Mouse (Mus musculus): Measurements from ENCODE around the gene Fam227a. TPM values are rescaled to one million over a fixed set of nuclear protein-coding genes. Genes with fewer than 3 reads are reported as not detected.

The Fam227a gene
- 5.4 and 5.6 TPM in 2 replicates for polyA plus RNA-seq (2015; fragmentation: Nextera tagmentation; extraction: Ambion mirVana)

- peak; percentile 89 for ATAC-seq (ENCODE audit: low FRiP score)
- H3K4me3 ChIP-seq: peak within 1 kb of the TSS; percentile 93
- H3K4me2 ChIP-seq: peak within 1 kb of the TSS; percentile 71
- H3K9ac ChIP-seq: peak within 1 kb of the TSS; percentile 94
- H3K9me3 ChIP-seq: peaks cover 3% of the 10 kb centered on the region; the same call in 1 of the 2 replicates
- peak within 1 kb of the TSS; percentile 98 for H3K27ac ChIP-seq
- H3K4me1 ChIP-seq (replicated peaks): peaks cover 20% of the 10 kb centered on the region
- H3K36me3 ChIP-seq: peaks cover 32% of the 10 kb centered on the region
- WGBS: under 1% methylated on average over 55 of the region's 55 CpGs
- H3K27me3 ChIP-seq: no peaks in the 10 kb centered on the region
Measured at GRCm38 (mm10) chr15:79658531-79659375, at the start of gene Fam227a, which contains the start of gene Cby1. Gene Fam227a, minus strand, starts transcription at chr15:79658956. Gene Cby1, plus strand, starts transcription at chr15:79659199.

DNA sequence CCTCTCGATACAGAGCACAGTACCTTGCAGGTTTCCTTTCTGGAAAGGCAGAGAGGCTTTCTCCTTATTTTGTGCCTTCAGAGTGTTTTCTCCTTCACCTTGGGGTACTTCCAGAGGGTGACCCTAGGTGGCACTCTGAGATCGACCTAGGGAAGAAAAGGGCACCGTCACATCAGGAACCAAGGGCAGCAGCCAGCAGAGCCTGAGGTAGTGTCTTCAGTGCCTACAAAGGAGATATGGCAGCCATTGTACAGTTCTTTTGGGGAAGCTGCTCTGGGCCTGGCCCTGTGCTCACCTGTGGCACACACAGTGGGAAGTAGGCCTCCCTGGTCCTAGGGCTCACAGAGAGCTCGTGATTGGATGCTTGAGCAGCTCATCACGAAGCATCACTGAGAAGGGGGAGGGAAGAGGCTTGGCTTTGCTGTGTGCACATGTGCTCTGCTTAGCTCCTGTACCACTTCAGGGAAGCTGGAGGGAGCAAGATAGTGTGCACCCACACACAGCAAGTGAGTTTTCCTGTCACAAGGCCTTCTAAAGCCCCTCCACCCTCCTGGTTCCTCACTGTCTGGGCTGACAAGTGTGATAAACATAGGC, 49.6 kb upstream of the Fam227a start:
- H3K9me3 ChIP-seq: no peaks in the 10 kb centered on the region
- no peak overlapping the region for H3K4me3 ChIP-seq
- no peak overlapping the region for H3K4me2 ChIP-seq
- no peaks in the 10 kb centered on the region for H3K27me3 ChIP-seq
- no peak overlapping the region for H3K27ac ChIP-seq
- 97% methylated on average over 5 of the region's 5 CpGs for WGBS
- H3K36me3 ChIP-seq: peaks cover 60% of the 10 kb centered on the region
- ATAC-seq (ENCODE audit: low FRiP score): no peak
- no peaks in the 10 kb centered on the region for H3K4me1 ChIP-seq (replicated peaks)
- H3K9ac ChIP-seq: no peak overlapping the region

DNA sequence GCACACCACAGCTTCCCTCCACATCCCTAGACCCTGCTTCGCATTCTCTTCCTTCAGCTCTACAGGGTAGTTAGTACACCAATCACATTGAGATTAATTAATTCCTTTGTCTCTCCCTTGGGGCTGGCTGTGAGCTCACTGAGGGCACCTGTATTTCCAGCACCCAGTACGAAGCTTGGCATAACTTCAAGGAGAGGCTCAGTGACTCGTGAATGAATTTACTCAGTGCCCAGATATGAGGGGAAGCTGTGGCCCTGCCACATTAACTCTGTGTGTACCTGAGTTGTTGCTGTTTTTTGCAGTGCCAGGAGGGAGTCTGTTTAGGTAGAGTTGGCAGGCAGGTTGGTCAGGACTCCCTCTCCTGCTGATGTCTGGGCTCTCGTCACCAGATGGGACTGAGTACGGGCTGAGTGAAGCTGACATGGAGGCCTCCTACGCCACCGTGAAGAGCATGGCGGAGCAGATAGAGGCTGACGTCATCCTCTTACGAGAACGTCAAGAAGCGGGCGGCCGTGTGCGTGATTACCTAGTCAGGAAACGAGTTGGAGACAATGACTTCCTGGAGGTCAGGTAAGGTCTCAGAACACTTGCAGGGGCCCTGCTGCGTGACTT, 48.0 kb upstream of the Fam227a start:
- Histone ChIP-seq H3K9ac (no peak overlapping the region), H3K4me1 (replicated peaks) (no peaks in the 10 kb centered on the region), H3K9me3 (no peaks in the 10 kb centered on the region), H3K36me3 (peaks cover 44% of the 10 kb centered on the region), H3K27ac (no peak overlapping the region), H3K27me3 (no peaks in the 10 kb centered on the region), H3K4me3 (no peak overlapping the region), H3K4me2 (no peak overlapping the region)
- WGBS: 90% methylated on average over 17 of the region's 17 CpGs
- ATAC-seq (ENCODE audit: low FRiP score): no peak

DNA sequence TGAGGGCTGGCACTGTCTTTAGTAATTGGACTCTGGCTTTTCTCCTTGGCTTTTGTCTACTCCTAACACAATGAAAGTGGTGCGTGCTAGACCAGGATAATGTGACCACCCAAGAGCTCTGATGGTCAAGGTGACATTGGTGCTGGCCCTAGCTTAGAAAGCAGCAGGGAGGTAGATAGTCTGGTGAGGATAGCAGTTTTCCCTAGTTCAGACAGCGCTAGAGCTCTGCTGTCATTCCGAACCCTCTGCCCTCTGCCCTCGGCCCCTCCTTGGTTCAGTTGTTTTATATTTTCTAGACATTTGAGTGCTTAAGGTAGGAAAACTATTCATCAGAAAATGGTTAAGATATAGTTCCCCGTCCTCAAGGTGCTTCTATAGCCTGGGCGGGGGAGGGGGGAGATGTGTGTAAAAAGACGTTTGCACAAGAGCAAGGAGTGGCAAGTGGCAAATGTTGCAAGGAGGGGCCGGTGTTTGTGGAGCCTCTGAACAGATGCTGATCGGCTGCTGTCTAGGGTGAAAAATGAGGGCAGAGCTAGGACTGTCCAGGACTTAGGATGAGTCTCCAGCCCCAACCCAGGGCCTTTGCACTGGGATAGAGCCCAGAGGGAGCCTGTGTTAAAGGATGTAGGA, 38.9 kb upstream of the Fam227a start:
- H3K36me3 ChIP-seq: peaks cover 18% of the 10 kb centered on the region; the same call in 1 of the 2 replicates
- ATAC-seq (ENCODE audit: low FRiP score): no peak
- WGBS: 72% methylated on average over 9 of the region's 9 CpGs
- H3K4me2 ChIP-seq: no peak overlapping the region
- no peak overlapping the region for H3K4me3 ChIP-seq
- no peak overlapping the region for H3K9ac ChIP-seq
- H3K9me3 ChIP-seq: no peaks in the 10 kb centered on the region
- H3K27me3 ChIP-seq: no peaks in the 10 kb centered on the region
- peak overlapping the region; percentile 78 for H3K27ac ChIP-seq
- peaks cover 30% of the 10 kb centered on the region for H3K4me1 ChIP-seq (replicated peaks)

- Histone ChIP-seq H3K9ac (peak overlapping the region; percentile 19; the same call in 1 of the 2 replicates), H3K4me2 (no peak overlapping the region), H3K27ac (peak overlapping the region; percentile 78), H3K4me1 (replicated peaks) (peaks cover 36% of the 10 kb centered on the region), H3K36me3 (peaks cover 18% of the 10 kb centered on the region; the same call in 1 of the 2 replicates), H3K9me3 (no peaks in the 10 kb centered on the region), H3K4me3 (no peak overlapping the region), H3K27me3 (no peaks in the 10 kb centered on the region)
- WGBS: 54% methylated on average over 6 of the region's 6 CpGs
- peak; percentile 49; the same call in 1 of the 2 replicates for ATAC-seq (ENCODE audit: low FRiP score)
Measured at GRCm38 (mm10) chr15:79697011-79697410, 38.3 kb upstream of the Fam227a start.

DNA sequence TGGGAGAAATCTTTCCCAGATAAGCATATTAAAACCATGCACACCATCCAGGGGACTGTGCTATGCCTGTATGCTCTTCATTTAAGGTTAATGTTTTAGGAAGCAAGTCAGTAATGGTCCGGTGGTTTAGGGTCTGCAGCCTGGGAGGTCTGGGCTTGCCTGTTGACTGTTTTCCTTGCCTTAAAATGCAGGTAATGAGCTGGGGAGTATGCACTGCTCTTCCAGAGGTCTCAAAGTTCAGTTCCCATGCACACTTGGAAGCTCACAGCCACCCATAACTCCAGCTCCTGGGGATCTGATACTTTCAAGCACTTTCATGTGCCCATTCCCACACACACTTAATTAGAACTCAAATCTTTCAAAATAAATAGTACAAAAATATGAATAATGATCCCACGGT, 37.8 kb upstream of the Fam227a start:
- Histone ChIP-seq H3K27ac (peak overlapping the region; percentile 78; the same call in 1 of the 2 replicates), H3K4me1 (replicated peaks) (peaks cover 41% of the 10 kb centered on the region), H3K9me3 (no peaks in the 10 kb centered on the region), H3K27me3 (no peaks in the 10 kb centered on the region), H3K4me2 (no peak overlapping the region), H3K4me3 (no peak overlapping the region), H3K9ac (no peak overlapping the region), H3K36me3 (peaks cover 18% of the 10 kb centered on the region; the same call in 1 of the 2 replicates)
- no peak for ATAC-seq (ENCODE audit: low FRiP score)
- 96% methylated on average over 2 of the region's 2 CpGs for WGBS

- Histone ChIP-seq H3K27me3 (no peaks in the 10 kb centered on the region), H3K9ac (no peak overlapping the region), H3K9me3 (no peaks in the 10 kb centered on the region), H3K4me2 (no peak overlapping the region), H3K27ac (no peak overlapping the region), H3K36me3 (peaks cover 18% of the 10 kb centered on the region; the same call in 1 of the 2 replicates), H3K4me3 (no peak overlapping the region), H3K4me1 (replicated peaks) (peaks cover 45% of the 10 kb centered on the region)
- ATAC-seq (ENCODE audit: low FRiP score): no peak
- WGBS: 85% methylated on average over 3 of the region's 3 CpGs
Measured at GRCm38 (mm10) chr15:79695516-79695915, 36.8 kb upstream of the Fam227a start.

GRCm38 (mm10) chr15:79694512-79694911, 35.8 kb upstream of the Fam227a start:
- H3K36me3 ChIP-seq: peaks cover 17% of the 10 kb centered on the region; the same call in 1 of the 2 replicates
- H3K9me3 ChIP-seq: no peaks in the 10 kb centered on the region
- no peaks in the 10 kb centered on the region for H3K27me3 ChIP-seq
- no peak overlapping the region; the same call in 1 of the 2 replicates for H3K9ac ChIP-seq
- no peak overlapping the region for H3K27ac ChIP-seq
- H3K4me2 ChIP-seq: no peak overlapping the region
- H3K4me3 ChIP-seq: no peak overlapping the region
- ATAC-seq (ENCODE audit: low FRiP score): no peak
- 93% methylated on average over 4 of the region's 4 CpGs for WGBS
- H3K4me1 ChIP-seq (replicated peaks): peaks cover 51% of the 10 kb centered on the region

DNA sequence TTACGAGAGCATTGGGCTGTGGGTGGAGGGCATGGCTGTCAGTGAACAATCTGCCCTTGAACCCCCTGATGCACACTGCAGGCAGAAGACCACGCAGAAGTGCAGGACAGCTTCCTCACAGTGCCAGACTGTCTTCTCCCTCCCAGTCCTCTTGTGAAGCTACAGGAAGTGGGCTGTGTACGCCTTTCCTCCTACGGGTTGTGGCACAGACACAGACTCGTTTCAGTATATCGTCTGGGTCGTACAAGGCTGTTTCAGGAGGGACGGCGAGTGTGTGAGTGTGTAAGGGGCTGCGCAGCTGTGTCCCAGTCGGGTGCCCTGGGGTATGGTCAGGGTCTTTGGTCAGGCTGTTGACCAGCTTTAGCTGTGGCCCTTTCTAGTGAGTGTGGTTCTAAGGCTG, 35.0 kb upstream of the Fam227a start:
- no peak overlapping the region; the same call in 1 of the 2 replicates for H3K9ac ChIP-seq
- no peaks in the 10 kb centered on the region for H3K27me3 ChIP-seq
- no peak for ATAC-seq (ENCODE audit: low FRiP score)
- WGBS: 89% methylated on average over 11 of the region's 11 CpGs
- no peak overlapping the region for H3K27ac ChIP-seq
- no peaks in the 10 kb centered on the region for H3K9me3 ChIP-seq
- H3K4me1 ChIP-seq (replicated peaks): peaks cover 51% of the 10 kb centered on the region
- H3K4me3 ChIP-seq: no peak overlapping the region
- H3K36me3 ChIP-seq: peaks cover 12% of the 10 kb centered on the region; the same call in 1 of the 2 replicates
- 0 out of 2 replicates have a peak overlapping the region, but pooled peaks have one; percentile 8 for H3K4me2 ChIP-seq

- 77% methylated on average over 5 of the region's 5 CpGs for WGBS
- Histone ChIP-seq H3K27me3 (no peaks in the 10 kb centered on the region), H3K36me3 (peaks cover 12% of the 10 kb centered on the region; the same call in 1 of the 2 replicates), H3K9me3 (no peaks in the 10 kb centered on the region), H3K9ac (peak overlapping the region; percentile 87), H3K27ac (no peak overlapping the region), H3K4me3 (peak overlapping the region; percentile 70), H3K4me2 (peak overlapping the region; percentile 96), H3K4me1 (replicated peaks) (peaks cover 49% of the 10 kb centered on the region)
- ATAC-seq (ENCODE audit: low FRiP score): no peak
Measured at GRCm38 (mm10) chr15:79692334-79692733, 33.6 kb upstream of the Fam227a start.

DNA sequence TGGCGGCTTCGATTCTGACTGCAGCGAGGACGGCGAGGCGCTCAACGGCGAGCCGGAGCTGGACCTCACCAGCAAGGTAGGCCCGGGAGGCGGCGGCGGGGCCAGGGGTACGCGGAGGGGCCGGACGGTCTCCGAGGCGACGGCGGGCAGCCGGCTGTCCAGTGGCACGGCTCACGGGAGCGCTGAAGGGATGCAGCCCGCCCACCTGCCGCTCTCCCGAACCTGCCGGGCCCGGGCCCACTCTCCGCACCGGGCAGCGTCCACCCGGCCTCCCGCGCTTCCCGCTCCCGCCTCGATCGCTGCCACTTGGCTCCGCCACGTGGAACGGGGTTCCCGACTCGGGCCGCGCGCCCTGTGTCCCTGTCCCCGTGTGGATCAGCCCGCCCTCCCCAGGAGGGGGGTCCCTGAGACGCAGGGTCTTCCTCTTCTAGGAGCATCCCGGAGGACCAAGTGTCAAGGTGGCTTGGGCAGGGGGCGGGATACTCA, 32.3 kb upstream of the Fam227a start:
- H3K27ac ChIP-seq: peak overlapping the region; percentile 91
- ATAC-seq (ENCODE audit: low FRiP score): no peak
- WGBS: under 1% methylated on average over 43 of the region's 53 CpGs
- H3K4me2 ChIP-seq: peak overlapping the region; percentile 96
- peaks cover 12% of the 10 kb centered on the region; the same call in 1 of the 2 replicates for H3K36me3 ChIP-seq
- peak overlapping the region; percentile 87 for H3K9ac ChIP-seq
- H3K4me1 ChIP-seq (replicated peaks): peaks cover 46% of the 10 kb centered on the region
- H3K4me3 ChIP-seq: peak overlapping the region; percentile 70
- H3K27me3 ChIP-seq: no peaks in the 10 kb centered on the region
- H3K9me3 ChIP-seq: no peaks in the 10 kb centered on the region
